Mouse (Mus musculus) splenic B cell, adult 2 months (primary cell): ENCODE measurements at regions not wholly inside any gene's neighbourhood (a gene's known extent, or its start where the extent isn't known, plus 50 kb on each side); places are given as distances from the start of the nearest gene placed in this dataset.

Experiments
- DNase-seq: peaks from one replicate; pipeline ENCODE4 v3.0.0-alpha.2; 2011; ENCODE audit warnings: low read depth, low spot score
- H3K27me3 ChIP-seq: 2 replicates; pipeline ENCODE4 v1.6.1; 2012; ENCODE audit warnings: mild to moderate bottlenecking, low read length, moderate library complexity, mixed read lengths; ENCODE audit not compliant: control insufficient read depth, poor library complexity, insufficient read depth, severe bottlenecking
- H3K36me3 ChIP-seq: 2 replicates; pipeline ENCODE4 v1.6.1; 2012; ENCODE audit warnings: mild to moderate bottlenecking, low read length, moderate library complexity, mixed read lengths; ENCODE audit not compliant: control insufficient read depth, poor library complexity, insufficient read depth, severe bottlenecking

DNA sequence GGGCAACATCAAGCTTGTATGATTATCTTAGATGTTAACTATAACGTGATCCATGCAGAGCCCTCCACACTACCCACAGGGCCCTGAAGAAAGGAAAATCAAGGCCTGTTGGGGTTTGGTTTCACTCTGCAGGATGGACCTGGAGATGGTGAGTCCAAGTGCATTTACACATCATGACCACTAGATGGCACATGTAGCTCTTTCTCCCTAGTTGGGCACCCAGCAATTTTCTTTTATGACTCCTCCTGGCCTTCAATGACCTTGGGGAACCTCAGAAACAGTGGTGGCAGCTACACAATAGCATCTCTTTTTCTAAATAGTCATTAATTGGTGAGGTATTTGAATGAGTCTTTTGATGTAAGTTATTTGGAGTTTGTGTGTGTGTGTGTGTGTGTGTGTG lies 442.1 kb downstream of the Etnk1 start:
- H3K36me3 ChIP-seq, result no peaks in the 10 kb centered on the region
- H3K27me3 ChIP-seq, result no peaks in the 10 kb centered on the region
- peak; percentile 43 for DNase-seq

DNA sequence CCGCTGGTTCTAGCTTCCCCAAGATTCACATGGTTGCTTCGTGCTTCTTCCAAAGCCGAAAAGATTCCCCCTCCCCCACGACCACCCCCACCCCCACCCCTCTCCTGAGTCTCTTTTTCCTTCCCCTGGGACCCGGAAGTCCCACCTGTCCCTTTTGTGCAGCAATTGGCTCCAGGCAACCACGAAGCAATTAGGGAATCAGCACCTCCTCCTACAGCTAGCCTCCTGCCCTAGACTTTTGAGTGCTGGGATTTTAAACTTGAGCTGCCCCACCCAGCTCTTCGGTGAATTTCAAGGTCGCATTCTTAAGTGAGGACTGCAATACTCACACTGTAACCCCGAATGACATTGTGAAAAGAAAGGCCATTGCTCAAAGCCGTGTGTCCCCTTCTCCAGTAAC lies 445.9 kb downstream of the Etnk1 start:
- H3K36me3 ChIP-seq, result no peaks in the 10 kb centered on the region
- no peaks in the 10 kb centered on the region for H3K27me3 ChIP-seq
- no peak for DNase-seq

DNA sequence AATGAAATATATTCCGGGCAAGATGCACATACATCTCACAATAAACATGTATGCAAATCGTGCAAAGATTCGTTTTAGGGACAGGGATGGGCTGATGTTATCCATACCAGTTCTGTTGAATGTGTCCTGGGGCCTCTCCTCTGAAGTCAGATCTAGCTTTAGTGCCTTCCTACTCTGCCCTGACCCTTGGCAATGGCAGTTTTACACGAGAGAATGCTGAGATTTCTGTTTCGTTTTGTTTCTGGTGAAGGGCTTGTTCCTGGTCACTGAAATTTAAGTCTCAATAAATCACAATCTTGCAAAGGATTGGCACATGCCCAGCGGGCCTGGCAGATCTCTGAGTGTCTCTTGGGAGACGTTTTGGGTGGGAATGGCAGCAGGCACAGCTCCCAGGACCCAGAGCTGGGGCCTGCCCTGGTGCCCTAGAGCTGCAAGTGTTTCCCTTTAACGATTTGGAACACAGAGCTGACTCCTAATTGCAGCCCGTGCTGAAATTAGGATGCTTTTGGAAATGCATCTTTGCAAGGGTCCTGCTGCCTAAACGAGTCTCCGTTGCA lies 447.5 kb downstream of the Etnk1 start:
- no peak for DNase-seq
- no peaks in the 10 kb centered on the region for H3K27me3 ChIP-seq

DNA sequence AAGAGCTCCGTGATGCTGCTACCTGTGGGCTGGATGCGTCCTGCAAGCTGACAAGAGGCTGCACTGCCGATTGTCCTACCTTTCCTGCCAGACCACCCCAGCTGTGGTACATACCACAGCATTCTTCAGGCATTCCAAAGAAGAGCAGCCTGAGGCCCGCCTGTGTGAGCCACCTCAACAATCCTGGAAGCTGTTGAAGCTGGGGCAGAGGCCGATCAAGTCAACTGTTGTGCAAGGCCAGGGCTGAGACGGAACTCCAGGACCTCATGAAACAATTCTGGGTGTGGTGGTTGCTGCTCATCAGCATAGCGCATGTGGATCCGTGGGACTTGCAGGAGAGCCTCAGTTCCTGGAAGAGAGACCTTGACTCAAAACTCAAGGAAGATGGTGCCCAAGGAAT lies 448.3 kb downstream of the Etnk1 start:
- DNase-seq, result no peak
- Histone ChIP-seq H3K27me3 (no peaks in the 10 kb centered on the region), H3K36me3 (no peaks in the 10 kb centered on the region)

More for the DNA sequence above, 447.5 kb downstream of the Etnk1 start:
- no peaks in the 10 kb centered on the region for H3K36me3 ChIP-seq

DNA sequence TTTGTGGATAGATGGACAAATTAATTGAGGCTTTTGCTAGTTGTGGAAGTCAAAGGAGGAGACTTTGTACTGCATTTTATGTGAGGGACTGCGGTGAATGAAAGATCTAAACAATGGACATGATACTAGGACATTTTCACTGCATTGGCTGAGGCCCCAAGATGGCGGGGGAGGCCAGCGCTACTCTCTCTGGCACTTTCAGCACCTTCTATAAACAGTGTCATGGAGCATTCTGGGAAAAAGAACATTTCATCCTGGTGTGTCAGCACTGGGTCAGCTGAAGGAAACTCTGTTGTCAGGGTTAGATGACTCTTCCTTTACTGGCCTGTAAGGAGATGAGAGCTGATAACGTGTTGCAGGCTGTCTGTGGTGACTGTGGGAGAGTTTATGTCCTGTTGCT lies 449.4 kb downstream of the Etnk1 start:
- no peaks in the 10 kb centered on the region for H3K36me3 ChIP-seq
- no peaks in the 10 kb centered on the region for H3K27me3 ChIP-seq
- DNase-seq, result no peak

DNA sequence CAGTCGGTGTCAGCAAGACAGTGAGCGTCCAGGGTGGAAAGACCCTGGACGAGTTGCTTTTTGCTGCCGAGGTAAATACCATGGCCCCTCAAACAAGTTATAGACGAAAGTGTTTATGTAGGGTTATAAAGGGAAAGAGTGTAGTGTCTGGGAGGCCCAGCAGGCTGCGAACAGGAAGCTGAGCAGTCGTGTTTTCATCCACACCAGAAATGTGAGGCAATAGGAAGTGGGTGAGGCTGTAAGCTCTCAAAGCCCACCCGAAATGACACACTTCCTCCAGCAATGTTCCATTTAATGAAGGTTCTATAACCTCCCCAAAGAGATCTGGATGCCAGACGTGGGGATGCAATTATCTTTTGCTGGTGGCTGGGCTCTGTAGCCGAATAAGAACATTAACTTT lies 451.5 kb downstream of the Etnk1 start:
- H3K36me3 ChIP-seq, result no peaks in the 10 kb centered on the region
- no peak for DNase-seq
- no peaks in the 10 kb centered on the region for H3K27me3 ChIP-seq

DNA sequence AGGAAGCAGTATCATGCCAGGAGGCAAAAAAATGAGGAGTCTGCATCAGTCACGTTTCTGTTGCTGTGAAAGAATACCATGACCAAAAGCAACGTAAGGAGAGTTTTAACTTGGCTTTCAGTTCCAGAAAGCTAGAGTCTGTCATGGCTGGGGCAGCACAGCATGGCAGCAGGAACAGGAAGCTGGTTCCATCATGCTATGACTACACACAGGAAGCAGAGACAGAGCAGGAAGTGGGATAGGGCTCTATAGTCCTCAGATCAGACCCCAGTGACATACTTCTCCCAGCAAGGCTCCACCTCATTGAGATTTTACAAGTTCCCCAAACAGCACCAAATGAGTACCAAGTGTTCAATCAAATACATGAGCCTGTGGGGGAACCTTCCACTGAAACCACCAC lies 453.6 kb downstream of the Etnk1 start:
- DNase-seq, result no peak
- Histone ChIP-seq H3K36me3 (no peaks in the 10 kb centered on the region), H3K27me3 (no peaks in the 10 kb centered on the region)

DNA sequence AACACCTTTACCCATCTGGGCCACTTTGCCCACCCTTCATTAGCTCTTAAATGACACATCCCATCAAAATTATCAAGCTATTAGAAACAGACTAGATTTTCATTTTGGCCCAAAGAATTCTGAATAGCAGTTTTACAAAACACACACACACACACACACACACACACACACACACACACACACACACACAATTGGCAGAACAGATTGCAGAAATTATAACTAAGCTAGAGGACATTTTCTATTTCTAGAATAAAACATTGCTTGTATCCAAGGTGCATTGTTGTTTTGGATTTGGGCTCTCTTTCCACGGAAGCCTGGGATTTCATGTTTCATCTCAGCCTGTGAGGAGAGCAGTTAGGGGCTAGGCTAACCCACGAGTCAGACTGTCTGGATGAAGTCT lies 455.1 kb downstream of the Etnk1 start:
- no peak for DNase-seq
- no peaks in the 10 kb centered on the region for H3K27me3 ChIP-seq
- no peaks in the 10 kb centered on the region for H3K36me3 ChIP-seq

DNA sequence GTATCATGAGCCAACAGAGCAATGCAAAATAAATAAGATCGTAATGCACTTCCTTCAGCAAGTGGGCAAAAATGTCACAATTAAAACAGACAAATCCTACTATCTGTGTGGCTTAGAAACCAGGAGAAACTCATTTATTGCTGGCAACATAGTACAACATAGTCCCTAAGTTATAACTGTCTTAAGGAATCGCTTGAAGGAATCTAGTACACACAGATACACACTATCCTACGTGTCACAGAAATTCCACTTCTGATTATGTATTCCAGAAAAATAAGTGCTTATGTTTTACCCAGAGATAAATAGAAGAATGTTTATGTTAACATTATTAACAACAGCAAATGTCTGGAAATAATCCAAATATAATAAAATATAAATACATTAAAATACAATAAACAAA lies 457.9 kb downstream of the Etnk1 start:
- no peaks in the 10 kb centered on the region for H3K36me3 ChIP-seq
- H3K27me3 ChIP-seq, result no peaks in the 10 kb centered on the region
- DNase-seq, result no peak

DNA sequence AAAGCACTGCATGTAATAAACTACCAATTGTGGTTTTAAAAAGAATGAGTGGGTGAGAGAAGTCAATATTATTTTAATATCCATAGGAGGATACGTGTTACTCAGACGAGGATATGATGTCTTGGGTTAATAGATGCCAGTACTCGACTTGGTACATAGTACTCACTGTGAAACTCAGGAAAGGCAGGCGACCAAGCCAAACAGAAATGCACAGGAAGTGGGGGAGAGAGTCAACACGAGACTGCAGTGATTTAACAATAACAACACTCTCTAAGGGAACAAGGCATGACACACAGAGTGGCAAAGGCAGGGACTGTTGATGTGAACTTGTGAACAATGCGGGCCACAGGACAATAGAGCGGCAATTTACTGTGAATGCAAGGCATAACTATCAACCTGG lies 464.6 kb downstream of the Etnk1 start:
- DNase-seq, result no peak
- Histone ChIP-seq H3K36me3 (no peaks in the 10 kb centered on the region), H3K27me3 (no peaks in the 10 kb centered on the region)

DNA sequence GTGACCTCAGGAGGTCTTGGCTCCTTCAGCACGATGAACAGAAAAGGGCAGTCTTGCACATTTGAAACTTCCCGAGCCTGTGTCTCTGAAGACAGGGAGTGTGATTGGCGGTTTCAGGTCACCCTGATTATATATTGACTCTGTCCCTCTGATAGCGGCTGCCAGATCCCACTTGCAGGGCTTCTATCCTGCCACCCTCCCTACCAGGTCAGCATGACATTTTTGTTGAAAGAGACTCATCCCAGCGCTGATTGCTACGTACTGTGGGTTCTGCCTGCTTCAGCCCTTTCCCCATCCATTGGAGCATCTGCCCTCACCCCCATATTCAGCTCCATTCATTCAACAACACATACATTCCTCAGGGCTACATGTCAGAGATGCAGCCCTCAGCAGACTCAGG lies 466.7 kb downstream of the Etnk1 start:
- no peaks in the 10 kb centered on the region for H3K36me3 ChIP-seq
- DNase-seq, result no peak
- H3K27me3 ChIP-seq, result no peaks in the 10 kb centered on the region

DNA sequence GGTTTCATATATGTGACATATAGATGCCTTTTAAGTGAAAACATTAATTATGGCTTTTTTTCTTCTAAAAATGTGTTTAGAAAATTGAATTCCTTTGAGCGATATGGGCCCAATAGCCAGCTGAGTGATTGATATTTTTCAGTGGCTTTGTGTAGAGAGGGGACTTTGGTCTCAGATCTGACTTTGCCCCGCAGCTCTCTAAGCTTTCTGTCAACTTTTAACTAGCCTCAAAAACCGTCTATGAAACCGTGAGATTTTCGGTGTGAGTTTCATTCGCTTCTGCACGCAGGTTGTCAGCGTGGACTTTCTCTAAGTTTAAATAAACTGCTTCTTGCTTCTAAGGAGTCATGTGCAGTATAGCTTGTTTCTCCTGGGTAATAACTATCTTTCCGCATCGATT lies 467.3 kb downstream of the Etnk1 start:
- H3K36me3 ChIP-seq, result no peaks in the 10 kb centered on the region
- DNase-seq, result no peak
- H3K27me3 ChIP-seq, result no peaks in the 10 kb centered on the region

DNA sequence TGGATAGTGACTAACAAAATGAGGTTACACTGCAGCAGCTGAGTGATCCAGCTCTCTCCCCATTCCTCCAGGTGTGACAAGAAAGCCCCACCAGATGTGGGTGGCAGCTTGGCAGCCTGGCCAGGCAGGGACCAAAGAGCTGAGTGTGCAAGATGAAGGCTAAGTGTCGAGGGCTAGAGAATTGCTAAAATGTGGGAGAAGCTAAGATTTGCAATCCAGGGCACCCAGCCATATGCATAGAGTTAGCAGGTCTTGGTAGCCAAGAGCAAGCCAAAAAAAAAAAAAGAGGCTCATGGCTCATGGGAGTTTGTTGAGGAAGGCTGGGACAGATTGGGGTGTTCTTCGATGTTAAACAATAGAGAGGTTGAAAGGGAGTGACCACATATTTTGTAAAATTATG lies 468.0 kb downstream of the Etnk1 start:
- H3K27me3 ChIP-seq, result no peaks in the 10 kb centered on the region
- no peaks in the 10 kb centered on the region for H3K36me3 ChIP-seq

DNA sequence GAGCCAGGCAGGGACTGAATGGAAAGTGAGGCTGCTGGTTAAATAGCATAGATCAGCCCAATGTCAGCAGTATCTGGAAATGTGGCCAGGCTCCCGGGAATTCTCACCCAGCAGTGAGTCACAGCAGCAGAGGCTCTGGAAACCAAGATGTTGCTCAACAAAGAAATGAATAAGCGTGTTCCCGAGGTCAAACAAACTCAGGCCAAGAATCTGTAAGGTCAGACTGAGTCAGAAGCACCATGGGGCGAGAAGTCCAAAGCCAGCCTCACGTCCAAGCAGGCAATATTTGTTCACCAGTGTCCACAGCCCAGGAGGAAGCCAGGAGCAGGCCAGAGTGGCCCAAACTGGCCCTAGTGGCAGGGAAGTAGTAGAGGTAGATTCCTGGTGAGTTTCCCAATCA lies 473.6 kb downstream of the Etnk1 start:
- no peak for DNase-seq
- no peaks in the 10 kb centered on the region for H3K27me3 ChIP-seq
- H3K36me3 ChIP-seq, result no peaks in the 10 kb centered on the region

More for the DNA sequence above, 468.0 kb downstream of the Etnk1 start:
- DNase-seq, result no peak

DNA sequence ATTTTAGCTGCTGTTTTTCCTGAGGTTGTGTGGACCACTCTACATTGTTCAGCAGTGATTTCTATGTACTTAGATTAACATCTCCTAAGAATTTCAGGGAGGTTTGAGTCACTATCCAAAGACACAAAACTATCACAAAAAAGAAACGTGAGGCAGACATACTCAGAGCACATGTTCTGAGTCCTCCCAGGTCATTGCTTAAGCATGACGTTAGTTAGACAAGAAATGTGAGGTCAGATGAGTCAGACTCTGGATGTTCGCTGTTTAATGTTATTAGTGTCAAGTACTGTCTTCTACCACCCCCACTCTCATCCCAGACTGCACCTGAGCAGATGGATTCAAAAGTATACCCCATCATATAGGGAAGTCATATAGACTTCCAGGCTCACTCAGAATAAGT lies 475.0 kb downstream of the Etnk1 start:
- Histone ChIP-seq H3K27me3 (no peaks in the 10 kb centered on the region), H3K36me3 (no peaks in the 10 kb centered on the region)
- DNase-seq, result no peak

DNA sequence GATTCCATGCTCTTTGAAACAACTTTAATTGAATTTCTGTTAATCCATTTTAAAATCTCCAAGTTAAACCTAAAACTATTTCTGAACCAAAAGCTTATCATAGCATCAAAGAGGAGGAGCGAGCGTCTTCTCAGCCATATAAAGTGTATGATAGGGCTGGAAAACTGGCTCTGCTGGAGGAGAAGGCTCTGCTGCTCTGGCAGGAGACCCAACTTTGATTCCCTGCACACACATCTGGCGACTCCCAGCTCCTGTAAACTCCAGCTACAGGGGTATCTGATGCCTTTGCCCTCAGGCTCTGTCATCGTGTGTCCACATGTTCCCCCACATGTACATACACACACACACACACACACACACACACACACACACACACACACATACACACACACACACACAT lies 479.0 kb downstream of the Etnk1 start:
- Histone ChIP-seq H3K27me3 (no peaks in the 10 kb centered on the region), H3K36me3 (no peaks in the 10 kb centered on the region)
- no peak for DNase-seq
